Mouse (Mus musculus): ENCODE results near the gene Cfap46. TPM values are rescaled to one million over a fixed set of nuclear protein-coding genes. Genes with fewer than 3 reads are reported as not detected.

Cfap46 gene
- polyA plus RNA-seq, 1 experiment = not detected

- Histone ChIP-seq H3K27ac (ENCODE audit: control insufficient read depth, insufficient read depth, low read depth, low read length, poor library complexity) (no peak overlapping the region), H3K4me3 (replicated peaks; ENCODE audit: control insufficient read depth, low read depth, low read length) (no peak overlapping the region), H3K4me1 (ENCODE audit: control insufficient read depth, insufficient read depth, low read length) (no peaks in the 10 kb centered on the region)
- TF ChIP-seq POLR2A (IDR thresholded peaks at IDR 0.05; ENCODE audit: borderline replicate concordance, control insufficient read depth, low read depth, low read length) (no peak), CTCF (IDR thresholded peaks at IDR 0.05; ENCODE audit: control insufficient read depth, insufficient read depth, low read length) (no peak)
- 4% methylated on average over 82 of the region's 82 CpGs for WGBS
Observed at GRCm38 (mm10) chr7:139581801-139582571, 101.6 kb downstream of the Cfap46 start.

- H3K4me1 ChIP-seq (ENCODE audit: control insufficient read depth, insufficient read depth, low read length) = no peaks in the 10 kb centered on the region
- 5% methylated on average over 78 of the region's 78 CpGs for WGBS
- TF ChIP-seq POLR2A (IDR thresholded peaks at IDR 0.05; ENCODE audit: borderline replicate concordance, control insufficient read depth, low read depth, low read length) (no peak), CTCF (IDR thresholded peaks at IDR 0.05; ENCODE audit: control insufficient read depth, insufficient read depth, low read length) (no peak)
- H3K4me3 ChIP-seq (replicated peaks; ENCODE audit: control insufficient read depth, low read depth, low read length) = no peak overlapping the region
- no peak overlapping the region for H3K27ac ChIP-seq (ENCODE audit: control insufficient read depth, insufficient read depth, low read depth, low read length, poor library complexity)
Observed at GRCm38 (mm10) chr7:139580851-139581775, 102.5 kb downstream of the Cfap46 start.

- TF ChIP-seq CTCF (IDR thresholded peaks at IDR 0.05; ENCODE audit: control insufficient read depth, insufficient read depth, low read length) (no peak), POLR2A (IDR thresholded peaks at IDR 0.05; ENCODE audit: borderline replicate concordance, control insufficient read depth, low read depth, low read length) (no peak)
- H3K4me3 ChIP-seq (replicated peaks; ENCODE audit: control insufficient read depth, low read depth, low read length) = no peak overlapping the region
- 89% methylated on average over 21 of the region's 21 CpGs for WGBS
Observed at GRCm38 (mm10) chr7:139579261-139579905, 104.2 kb downstream of the Cfap46 start.

GRCm38 (mm10) chr7:139576064-139576686, 107.4 kb downstream of the Cfap46 start:
- H3K4me1 ChIP-seq (ENCODE audit: control insufficient read depth, insufficient read depth, low read length) = no peaks in the 10 kb centered on the region
- WGBS = 87% methylated on average over 16 of the region's 16 CpGs

More at GRCm38 (mm10) chr7:139579261-139579905, 104.2 kb downstream of the Cfap46 start:
- Histone ChIP-seq H3K4me1 (ENCODE audit: control insufficient read depth, insufficient read depth, low read length) (no peaks in the 10 kb centered on the region), H3K27ac (ENCODE audit: control insufficient read depth, insufficient read depth, low read depth, low read length, poor library complexity) (no peak overlapping the region)

GRCm38 (mm10) chr7:139572665-139573064, 111.0 kb downstream of the Cfap46 start:
- Histone ChIP-seq H3K27ac (ENCODE audit: control insufficient read depth, insufficient read depth, low read depth, low read length, poor library complexity) (no peak overlapping the region), H3K4me1 (ENCODE audit: control insufficient read depth, insufficient read depth, low read length) (no peaks in the 10 kb centered on the region), H3K4me3 (replicated peaks; ENCODE audit: control insufficient read depth, low read depth, low read length) (no peak overlapping the region)
- TF ChIP-seq POLR2A (IDR thresholded peaks at IDR 0.05; ENCODE audit: borderline replicate concordance, control insufficient read depth, low read depth, low read length) (no peak), CTCF (IDR thresholded peaks at IDR 0.05; ENCODE audit: control insufficient read depth, insufficient read depth, low read length) (no peak)
- WGBS = 79% methylated on average over 3 of the region's 3 CpGs

More at GRCm38 (mm10) chr7:139576064-139576686, 107.4 kb downstream of the Cfap46 start:
- Histone ChIP-seq H3K4me3 (replicated peaks; ENCODE audit: control insufficient read depth, low read depth, low read length) (no peak overlapping the region), H3K27ac (ENCODE audit: control insufficient read depth, insufficient read depth, low read depth, low read length, poor library complexity) (no peak overlapping the region)
- TF ChIP-seq CTCF (IDR thresholded peaks at IDR 0.05; ENCODE audit: control insufficient read depth, insufficient read depth, low read length) (no peak), POLR2A (IDR thresholded peaks at IDR 0.05; ENCODE audit: borderline replicate concordance, control insufficient read depth, low read depth, low read length) (no peak)

- Histone ChIP-seq H3K4me1 (ENCODE audit: control insufficient read depth, insufficient read depth, low read length) (peaks cover 5% of the 10 kb centered on the region), H3K27ac (ENCODE audit: control insufficient read depth, insufficient read depth, low read depth, low read length, poor library complexity) (no peak overlapping the region), H3K4me3 (replicated peaks; ENCODE audit: control insufficient read depth, low read depth, low read length) (no peak overlapping the region)
- 93% methylated on average over 5 of the region's 5 CpGs for WGBS
- TF ChIP-seq POLR2A (IDR thresholded peaks at IDR 0.05; ENCODE audit: borderline replicate concordance, control insufficient read depth, low read depth, low read length) (no peak), CTCF (IDR thresholded peaks at IDR 0.05; ENCODE audit: control insufficient read depth, insufficient read depth, low read length) (no peak)
Observed at GRCm38 (mm10) chr7:139570788-139571187, 112.8 kb downstream of the Cfap46 start.

- TF ChIP-seq CTCF (IDR thresholded peaks at IDR 0.05; ENCODE audit: control insufficient read depth, insufficient read depth, low read length) = no peak
- no peak for TF ChIP-seq POLR2A (IDR thresholded peaks at IDR 0.05; ENCODE audit: borderline replicate concordance, control insufficient read depth, low read depth, low read length)
- 7% methylated on average over 8 of the region's 8 CpGs for WGBS
- Histone ChIP-seq H3K27ac (ENCODE audit: control insufficient read depth, insufficient read depth, low read depth, low read length, poor library complexity) (peak overlapping the region; percentile 52), H3K4me1 (ENCODE audit: control insufficient read depth, insufficient read depth, low read length) (peaks cover 5% of the 10 kb centered on the region), H3K4me3 (replicated peaks; ENCODE audit: control insufficient read depth, low read depth, low read length) (no peak overlapping the region)
Observed at GRCm38 (mm10) chr7:139566533-139566932, 117.1 kb downstream of the Cfap46 start.
